Mouse (Mus musculus) neural tube, embryonic 15.5 days (tissue): Measurements from ENCODE around the gene Map10. TPM values are rescaled to one million over a fixed set of nuclear protein-coding genes. Genes with fewer than 3 reads are reported as not detected.

Experiments
- ATAC-seq: fragments of 200-750 bp; cut with Nextera tagmentation; 2 replicates; pipeline ENCODE4 v1.8.0; 2017; ENCODE audit warnings: mild to moderate bottlenecking, moderate TSS enrichment, moderate library complexity; ENCODE audit not compliant: low FRiP score
- H3K27ac ChIP-seq: fragments of 300-500 bp; sonication (generic); replicated peaks from 2 replicates; pipeline ENCODE4 v1.5.1; 2015; ENCODE audit warnings: mild to moderate bottlenecking, inconsistent platforms
- H3K27me3 ChIP-seq: fragments of 300-500 bp; sonication (generic); replicated peaks from 2 replicates; pipeline ENCODE4 v1.6.1; 2015; ENCODE audit warnings: inconsistent platforms
- H3K36me3 ChIP-seq: fragments of 300-500 bp; sonication (generic); 2 replicates; pipeline ENCODE4 v1.6.1; 2015; ENCODE audit warnings: inconsistent platforms
- H3K4me1 ChIP-seq: fragments of 300-500 bp; sonication (generic); 2 replicates; pipeline ENCODE4 v1.6.1; 2015; ENCODE audit warnings: inconsistent platforms
- H3K4me2 ChIP-seq: fragments of 300-500 bp; sonication (generic); 2 replicates; pipeline ENCODE4 v1.6.1; 2015; ENCODE audit warnings: inconsistent platforms, mild to moderate bottlenecking, moderate library complexity
- H3K4me3 ChIP-seq: fragments of 300-500 bp; sonication (generic); replicated peaks from 2 replicates; pipeline ENCODE4 v1.5.1; 2015; ENCODE audit warnings: mild to moderate bottlenecking, inconsistent platforms
- H3K9ac ChIP-seq: fragments of 300-500 bp; sonication (generic); replicated peaks from 2 replicates; pipeline ENCODE4 v1.6.1; 2015; ENCODE audit warnings: mild to moderate bottlenecking, inconsistent platforms
- H3K9me3 ChIP-seq: fragments of 300-500 bp; sonication (generic); replicated peaks from 2 replicates; pipeline ENCODE4 v1.6.1; 2016; ENCODE audit warnings: inconsistent platforms
- WGBS: fragments of 180-500 bp; shearing (Covaris S2); methylation state at CpG from one replicate; pipeline ENCODE4 v1.1.7; 2015; ENCODE audit warnings: mixed read lengths; 5-methylcytosine and 5-hydroxymethylcytosine counted together
- polyA plus RNA-seq: library from polyadenylated mRNA; unstranded; fragments of >200 nt; fragmentation: Nextera tagmentation; extraction: Ambion mirVana; gene quantifications from 2 replicates; pipeline ENCODE4 v1.2.1, GENCODE M21; 2015

Map10 gene
- polyA plus RNA-seq, 1 experiment from 2014 or later = 6.5 TPM

DNA sequence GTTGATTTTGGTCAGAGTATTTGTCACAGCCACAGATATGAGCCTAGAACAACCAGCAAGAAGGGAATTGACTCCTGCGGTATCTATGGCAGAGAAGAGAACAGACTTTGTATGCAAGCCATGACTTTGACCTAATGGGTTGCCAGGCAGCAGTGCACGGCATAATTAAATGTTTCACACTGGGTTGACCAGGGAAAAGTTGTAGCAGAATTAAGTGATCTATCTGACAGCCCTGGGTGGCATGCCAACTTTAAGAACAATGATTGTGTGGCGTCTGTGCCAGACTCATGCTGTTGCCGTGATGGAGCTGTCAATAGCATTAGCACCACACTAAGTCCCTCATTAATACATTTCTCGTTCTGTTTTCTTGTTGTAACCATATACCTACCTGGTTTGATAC, 11.1 kb upstream of the Map10 start:
- 29% methylated on average over 5 of the region's 5 CpGs for WGBS
- no peak overlapping the region for H3K27ac ChIP-seq
- H3K36me3 ChIP-seq = no peaks in the 10 kb centered on the region
- no peak overlapping the region for H3K9ac ChIP-seq
- ATAC-seq = peak; percentile 75; the same call in 1 of the 2 replicates
- no peaks in the 10 kb centered on the region for H3K9me3 ChIP-seq
- H3K4me2 ChIP-seq = no peak overlapping the region
- H3K27me3 ChIP-seq = no peaks in the 10 kb centered on the region; the same call in 1 of the 2 replicates
- H3K4me3 ChIP-seq = no peak overlapping the region
- H3K4me1 ChIP-seq = 0 out of 2 replicates have a peak, but pooled peaks cover 5% of the 10 kb centered on the region

DNA sequence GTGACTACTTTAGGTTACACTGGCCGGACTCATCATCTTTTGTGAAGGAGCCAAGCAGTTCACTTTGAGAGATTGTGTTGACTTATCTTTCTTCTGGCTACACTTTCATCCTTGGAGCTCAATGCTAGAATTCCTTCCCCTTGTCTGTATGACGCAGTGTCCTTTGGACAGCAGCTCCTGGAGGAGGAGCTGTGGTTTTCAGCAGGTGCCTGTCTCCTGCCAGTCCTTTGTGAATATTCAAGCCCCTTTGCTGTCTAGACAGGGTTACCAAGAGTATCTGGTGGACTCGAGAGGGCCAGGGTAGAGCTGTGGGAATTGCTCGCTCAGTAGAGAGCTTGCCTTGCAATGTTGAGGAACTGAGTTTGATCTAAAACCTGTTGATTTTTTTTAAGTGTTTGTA, 10.7 kb upstream of the Map10 start:
- H3K27me3 ChIP-seq = no peaks in the 10 kb centered on the region; the same call in 1 of the 2 replicates
- no peak overlapping the region for H3K4me2 ChIP-seq
- H3K36me3 ChIP-seq = no peaks in the 10 kb centered on the region
- H3K4me3 ChIP-seq = no peak overlapping the region
- peak; percentile 55 for ATAC-seq
- no peak overlapping the region for H3K9ac ChIP-seq
- WGBS = 45% methylated on average over 4 of the region's 4 CpGs
- H3K27ac ChIP-seq = no peak overlapping the region
- H3K9me3 ChIP-seq = no peaks in the 10 kb centered on the region
- 0 out of 2 replicates have a peak, but pooled peaks cover 5% of the 10 kb centered on the region for H3K4me1 ChIP-seq

GRCm38 (mm10) chr8:125660397-125660796, 9.2 kb upstream of the Map10 start:
- H3K9ac ChIP-seq = no peak overlapping the region
- H3K27me3 ChIP-seq = no peaks in the 10 kb centered on the region; the same call in 1 of the 2 replicates
- H3K4me2 ChIP-seq = no peak overlapping the region
- no peaks in the 10 kb centered on the region for H3K36me3 ChIP-seq
- WGBS = 71% methylated on average over 6 of the region's 6 CpGs
- H3K4me3 ChIP-seq = no peak overlapping the region
- ATAC-seq = no peak
- no peaks in the 10 kb centered on the region for H3K9me3 ChIP-seq
- 0 out of 2 replicates have a peak, but pooled peaks cover 8% of the 10 kb centered on the region for H3K4me1 ChIP-seq
- H3K27ac ChIP-seq = no peak overlapping the region

DNA sequence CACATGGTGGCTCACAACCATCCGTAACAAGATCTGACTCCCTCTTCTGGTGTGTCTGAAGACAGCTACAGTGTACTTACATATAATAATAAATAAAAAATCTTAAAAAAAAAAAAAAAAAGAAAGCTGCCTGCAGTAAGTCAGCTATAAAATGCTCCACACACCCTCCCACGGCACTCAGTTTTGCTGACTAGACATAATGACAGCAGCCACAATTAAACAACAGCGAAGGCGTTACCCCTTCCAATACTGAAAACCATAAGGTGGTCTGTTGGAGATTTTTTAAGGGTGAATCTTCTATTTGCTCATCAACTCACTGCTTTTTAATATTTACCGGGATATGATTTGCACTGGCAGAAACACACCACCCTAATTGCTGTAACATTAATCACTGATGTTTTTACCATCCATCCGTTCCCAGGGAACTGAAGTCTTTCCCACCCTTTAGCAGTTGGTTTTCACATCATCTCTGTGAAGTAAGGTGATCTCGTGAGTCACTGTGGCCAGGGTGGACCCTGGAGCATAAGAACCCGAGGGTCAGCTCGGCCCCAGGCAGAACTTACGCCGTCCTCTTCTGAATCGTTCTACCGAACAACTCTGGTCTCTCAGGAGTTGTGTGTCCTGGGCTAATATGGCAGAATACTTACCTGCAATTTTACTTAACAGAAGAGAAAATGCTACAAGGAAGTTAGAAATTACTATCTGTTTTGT, 7.5 kb upstream of the Map10 start:
- no peaks in the 10 kb centered on the region; the same call in 1 of the 2 replicates for H3K27me3 ChIP-seq
- 94% methylated on average over 13 of the region's 13 CpGs for WGBS
- ATAC-seq = no peak
- no peak overlapping the region for H3K27ac ChIP-seq
- no peak overlapping the region for H3K4me2 ChIP-seq
- H3K9ac ChIP-seq = no peak overlapping the region
- H3K36me3 ChIP-seq = no peaks in the 10 kb centered on the region
- H3K4me1 ChIP-seq = peaks cover 11% of the 10 kb centered on the region; the same call in 1 of the 2 replicates
- H3K4me3 ChIP-seq = no peak overlapping the region
- H3K9me3 ChIP-seq = no peaks in the 10 kb centered on the region

DNA sequence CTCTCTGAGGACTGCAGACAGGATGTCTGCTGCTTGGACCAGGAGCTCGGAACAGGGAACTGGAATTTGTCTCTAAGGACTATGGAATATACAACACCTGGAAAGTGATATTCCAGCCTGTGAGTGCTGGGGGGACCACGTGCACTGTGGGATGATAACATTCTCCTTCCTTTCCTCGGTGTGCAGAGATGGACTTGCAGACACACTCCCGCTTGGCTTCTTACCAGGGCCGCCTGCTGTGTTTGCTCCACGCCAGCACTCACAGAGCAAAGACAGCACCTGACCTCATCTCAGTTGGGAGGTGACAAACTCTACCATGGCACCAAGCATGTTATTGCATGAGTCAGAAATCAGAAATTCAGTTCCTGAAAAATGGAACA, 7.0 kb upstream of the Map10 start:
- Histone ChIP-seq H3K4me1 (peaks cover 11% of the 10 kb centered on the region; the same call in 1 of the 2 replicates), H3K36me3 (no peaks in the 10 kb centered on the region), H3K27me3 (no peaks in the 10 kb centered on the region; the same call in 1 of the 2 replicates), H3K9me3 (no peaks in the 10 kb centered on the region), H3K4me3 (no peak overlapping the region), H3K9ac (no peak overlapping the region), H3K27ac (no peak overlapping the region), H3K4me2 (no peak overlapping the region)
- ATAC-seq = no peak
- WGBS = 63% methylated on average over 6 of the region's 6 CpGs

DNA sequence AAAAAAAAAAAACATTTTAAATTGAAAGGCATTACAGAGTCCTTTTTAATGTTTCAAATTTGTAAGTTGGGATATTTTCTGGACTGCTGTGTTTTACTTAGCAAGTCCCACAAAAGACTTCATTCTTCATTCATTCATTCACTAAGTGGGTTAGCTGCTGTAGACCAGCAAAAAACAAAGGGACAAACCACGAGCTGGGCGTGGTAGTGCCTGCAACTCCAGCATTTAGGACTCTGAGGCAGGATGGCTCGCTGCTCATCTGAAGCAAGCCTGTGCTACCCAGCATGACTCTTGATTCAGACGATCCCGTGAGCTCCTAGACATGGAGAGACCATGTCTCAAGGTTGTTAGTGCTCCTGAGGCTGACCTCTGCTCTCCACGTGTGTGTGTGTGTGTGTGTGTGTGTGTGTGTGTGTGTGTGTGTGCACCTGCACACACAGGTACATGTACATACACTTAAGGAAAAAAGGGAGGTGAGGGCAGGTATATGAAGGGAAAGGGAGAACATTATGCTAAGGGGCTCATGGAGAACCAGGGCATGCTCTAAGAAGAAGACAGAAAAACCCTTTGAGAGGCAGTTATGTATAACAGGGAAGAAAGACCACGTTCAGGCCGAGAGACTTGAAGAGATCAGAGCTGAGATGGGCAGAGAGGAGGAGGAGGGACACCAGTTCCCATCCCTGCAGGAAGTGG, 4.3 kb upstream of the Map10 start:
- no peak overlapping the region for H3K4me2 ChIP-seq

GRCm38 (mm10) chr8:125665876-125666186, 3.8 kb upstream of the Map10 start:
- no peaks in the 10 kb centered on the region for H3K27me3 ChIP-seq
- no peak for ATAC-seq
- 34% methylated on average over 2 of the region's 2 CpGs for WGBS
- peaks cover 7% of the 10 kb centered on the region for H3K9me3 ChIP-seq
- H3K9ac ChIP-seq = no peak overlapping the region
- H3K4me2 ChIP-seq = no peak overlapping the region
- H3K27ac ChIP-seq = no peak overlapping the region
- peaks cover 22% of the 10 kb centered on the region for H3K4me1 ChIP-seq
- no peak overlapping the region for H3K4me3 ChIP-seq
- peaks cover 2% of the 10 kb centered on the region; the same call in 1 of the 2 replicates for H3K36me3 ChIP-seq

More for the DNA sequence above, 4.3 kb upstream of the Map10 start:
- 48% methylated on average over 8 of the region's 8 CpGs for WGBS
- no peak for ATAC-seq
- H3K9ac ChIP-seq = no peak overlapping the region
- 0 out of 2 replicates have a peak, but pooled peaks cover 2% of the 10 kb centered on the region for H3K9me3 ChIP-seq
- no peaks in the 10 kb centered on the region for H3K36me3 ChIP-seq
- H3K4me1 ChIP-seq = peaks cover 20% of the 10 kb centered on the region
- H3K27me3 ChIP-seq = no peaks in the 10 kb centered on the region
- H3K27ac ChIP-seq = no peak overlapping the region
- H3K4me3 ChIP-seq = no peak overlapping the region

GRCm38 (mm10) chr8:125666201-125666600, 3.4 kb upstream of the Map10 start:
- WGBS = 45% methylated on average over 5 of the region's 5 CpGs
- H3K9me3 ChIP-seq = peaks cover 10% of the 10 kb centered on the region
- no peak overlapping the region for H3K9ac ChIP-seq
- no peak overlapping the region for H3K4me2 ChIP-seq
- no peak overlapping the region for H3K4me3 ChIP-seq
- H3K4me1 ChIP-seq = peaks cover 22% of the 10 kb centered on the region
- H3K36me3 ChIP-seq = peaks cover 6% of the 10 kb centered on the region
- no peak for ATAC-seq
- H3K27me3 ChIP-seq = no peaks in the 10 kb centered on the region
- no peak overlapping the region for H3K27ac ChIP-seq

DNA sequence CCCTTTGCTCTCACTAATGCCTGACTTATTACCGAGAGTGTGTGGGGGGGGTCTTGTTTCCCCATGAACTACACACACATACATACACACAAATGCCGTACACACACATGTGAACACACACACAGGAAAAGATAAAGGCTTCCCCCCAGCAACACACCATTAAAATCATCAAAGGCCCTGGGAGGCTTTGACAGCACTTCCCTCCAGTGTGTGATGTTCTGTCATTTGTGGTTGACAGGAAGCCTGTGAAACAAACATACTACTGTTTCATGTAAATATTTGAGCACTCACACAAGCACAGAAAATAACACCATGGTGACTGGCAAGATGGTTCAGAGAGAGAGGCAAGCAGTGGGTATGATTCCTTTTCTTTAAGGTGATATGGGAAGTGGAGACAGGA, 2.4 kb upstream of the Map10 start:
- Histone ChIP-seq H3K27ac (no peak overlapping the region), H3K27me3 (no peaks in the 10 kb centered on the region), H3K36me3 (peaks cover 14% of the 10 kb centered on the region), H3K4me2 (no peak overlapping the region), H3K9ac (no peak overlapping the region), H3K4me3 (no peak overlapping the region), H3K4me1 (peaks cover 22% of the 10 kb centered on the region), H3K9me3 (peaks cover 20% of the 10 kb centered on the region)
- ATAC-seq = no peak
- 82% methylated on average over 2 of the region's 2 CpGs for WGBS

DNA sequence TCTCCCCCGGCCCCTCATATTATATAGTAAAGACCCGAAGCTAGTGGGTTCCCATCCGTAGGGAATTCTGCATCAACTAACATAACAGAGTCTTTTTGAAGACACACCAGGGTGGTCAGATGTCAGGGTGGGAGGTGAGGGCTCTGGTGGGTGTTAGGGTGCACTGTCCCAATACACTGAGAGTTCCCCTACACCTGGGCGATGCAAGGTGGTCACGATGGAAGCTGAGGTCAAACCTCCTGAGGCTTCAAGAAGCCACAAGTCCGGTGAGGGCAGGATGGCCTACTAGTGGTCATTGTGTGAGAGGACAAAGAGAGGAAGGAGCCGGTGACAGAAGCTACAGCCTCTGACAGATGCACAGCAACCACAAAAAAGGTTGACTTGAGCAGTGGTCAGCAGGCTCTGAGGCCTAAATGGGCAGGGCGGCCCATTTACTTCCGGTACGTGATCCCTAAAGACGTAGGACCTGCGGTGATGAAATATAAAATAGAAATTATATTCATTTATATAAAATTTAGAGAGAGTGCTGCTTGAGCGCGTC, 389 bp upstream of the Map10 start:
- peak overlapping the region; percentile 86 for H3K4me2 ChIP-seq
- 77% methylated on average over 14 of the region's 14 CpGs for WGBS
- peak overlapping the region; percentile 57 for H3K4me3 ChIP-seq
- no peaks in the 10 kb centered on the region for H3K27me3 ChIP-seq
- peaks cover 14% of the 10 kb centered on the region for H3K36me3 ChIP-seq
- peak overlapping the region; percentile 59; the same call in 1 of the 2 replicates for H3K9ac ChIP-seq
- peaks cover 16% of the 10 kb centered on the region for H3K4me1 ChIP-seq
- peak; percentile 31 for ATAC-seq
- peak overlapping the region; percentile 74; the same call in 1 of the 2 replicates for H3K27ac ChIP-seq
- peaks cover 20% of the 10 kb centered on the region for H3K9me3 ChIP-seq

GRCm38 (mm10) chr8:125670420-125670819, 802 bp downstream of the Map10 start:
- Histone ChIP-seq H3K27me3 (no peaks in the 10 kb centered on the region), H3K9ac (peak overlapping the region; percentile 59), H3K4me2 (peak overlapping the region; percentile 86), H3K9me3 (peaks cover 20% of the 10 kb centered on the region), H3K27ac (0 out of 2 replicates have a peak overlapping the region, but pooled peaks have one; percentile 74), H3K36me3 (peaks cover 14% of the 10 kb centered on the region), H3K4me1 (peaks cover 13% of the 10 kb centered on the region), H3K4me3 (peak overlapping the region; percentile 57)
- ATAC-seq = 0 out of 2 replicates have a peak, but pooled peaks have one; percentile 4
- 93% methylated on average over 6 of the region's 6 CpGs for WGBS
